Mouse (Mus musculus) embryo, embryonic 11.5 days (tissue): ENCODE measurements at regions not wholly inside any gene's neighbourhood (a gene's known extent, or its start where the extent isn't known, plus 50 kb on each side); places are given as distances from the start of the nearest gene placed in this dataset.

Experiments used
- DNase-seq: peaks from one replicate; pipeline ENCODE4 v3.0.0-alpha.2; 2012; ENCODE audit warnings: low read depth, low spot score

DNA sequence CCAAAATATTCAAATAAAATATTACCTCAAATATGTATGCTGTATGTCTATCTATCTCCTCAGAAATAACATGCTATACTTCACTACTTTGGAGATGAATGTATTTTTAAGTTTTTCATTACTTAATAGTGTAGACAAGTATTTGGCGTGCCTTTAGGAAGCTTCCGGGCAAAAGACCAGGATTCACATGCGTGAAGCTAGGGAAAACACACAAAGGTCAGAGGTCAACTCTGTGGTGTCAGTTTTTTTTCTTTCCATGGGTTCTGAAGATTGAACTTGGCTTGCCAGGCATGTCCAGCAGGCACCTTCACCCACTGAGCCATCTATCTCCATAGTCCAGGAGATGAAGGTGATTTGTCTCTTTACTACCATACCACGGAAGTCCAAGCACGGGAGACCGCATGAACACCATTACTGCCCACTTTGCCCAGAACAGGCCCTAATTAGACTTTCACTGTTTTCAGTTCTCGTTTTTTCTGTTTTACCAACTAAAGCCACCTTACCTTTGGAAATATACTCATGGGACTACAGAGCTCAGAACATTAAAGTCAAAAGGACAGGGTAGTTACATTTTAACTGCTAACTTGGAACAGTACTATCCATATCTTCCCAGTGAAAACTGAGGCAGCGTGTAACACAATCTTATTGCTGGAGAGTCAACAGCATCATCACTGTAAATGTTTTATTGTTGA is 76.9 kb upstream of the Ak4 start:
- no peak for DNase-seq

DNA sequence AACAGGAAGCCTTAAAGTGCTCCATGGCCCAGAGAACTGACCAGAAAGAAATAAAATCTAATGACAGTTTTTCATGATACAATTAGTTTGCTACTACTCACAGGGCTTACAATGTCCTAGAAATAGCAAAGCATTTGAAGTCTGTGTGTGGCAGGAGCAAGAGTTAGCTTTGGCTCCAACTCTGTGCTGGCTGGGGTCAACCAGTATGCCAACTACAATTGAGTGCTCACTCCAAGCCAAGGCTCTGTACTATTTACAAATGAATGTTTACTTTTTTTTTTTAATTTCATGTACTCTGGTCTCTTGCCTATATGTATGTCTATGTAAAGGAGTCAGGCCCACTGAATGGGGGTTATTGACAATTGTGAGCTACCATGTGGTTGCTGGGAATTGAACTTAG is 75.7 kb upstream of the Jak1 start:
- no peak for DNase-seq

- DNase-seq, result no peak
These were observed 73.1 kb upstream of the Jak1 start for GRCm38 (mm10) chr4:101338211-101338610.

- no peak for DNase-seq
These were observed 71.7 kb upstream of the Jak1 start for GRCm38 (mm10) chr4:101336811-101337210.

DNA sequence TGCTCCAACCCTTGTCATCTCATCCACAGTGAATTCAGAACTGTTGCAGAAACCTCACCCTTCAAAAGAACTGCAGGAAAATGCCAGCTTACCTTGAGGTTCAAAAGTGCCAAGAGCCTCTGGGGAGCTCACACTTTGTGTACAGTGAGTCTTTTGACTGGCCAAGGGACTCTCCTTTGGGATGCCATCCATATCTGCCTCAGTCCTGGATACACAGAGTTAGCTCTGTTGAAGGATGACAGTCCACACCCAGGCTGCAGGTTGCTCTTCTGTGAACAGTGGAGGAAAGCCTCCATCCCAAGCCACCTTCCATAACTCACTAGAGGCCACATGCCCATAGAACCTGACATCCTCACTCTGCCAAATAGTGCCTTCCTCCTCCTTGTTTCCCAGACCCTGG is 71.3 kb upstream of the Jak1 start:
- DNase-seq, result no peak

DNA sequence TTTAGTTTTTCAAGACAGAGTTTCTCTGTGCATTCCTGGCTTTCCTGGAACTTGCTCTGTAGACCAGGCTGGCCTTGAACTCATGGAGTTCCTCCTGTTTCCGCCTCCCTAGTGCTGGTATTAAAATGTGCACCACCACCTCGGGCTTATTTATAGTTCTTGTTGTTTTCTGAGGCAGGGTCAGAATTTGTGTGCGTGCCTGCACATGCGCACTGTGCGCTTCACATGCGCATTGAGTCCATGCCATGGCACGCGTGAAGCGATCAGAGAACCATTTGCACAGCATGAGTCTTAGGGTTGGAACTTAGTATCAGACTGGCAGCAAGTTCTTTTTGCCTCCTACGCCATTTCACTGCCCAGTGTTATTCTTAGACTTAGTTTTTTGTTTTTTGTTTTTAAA is 68.8 kb upstream of the Jak1 start:
- no peak for DNase-seq

DNA sequence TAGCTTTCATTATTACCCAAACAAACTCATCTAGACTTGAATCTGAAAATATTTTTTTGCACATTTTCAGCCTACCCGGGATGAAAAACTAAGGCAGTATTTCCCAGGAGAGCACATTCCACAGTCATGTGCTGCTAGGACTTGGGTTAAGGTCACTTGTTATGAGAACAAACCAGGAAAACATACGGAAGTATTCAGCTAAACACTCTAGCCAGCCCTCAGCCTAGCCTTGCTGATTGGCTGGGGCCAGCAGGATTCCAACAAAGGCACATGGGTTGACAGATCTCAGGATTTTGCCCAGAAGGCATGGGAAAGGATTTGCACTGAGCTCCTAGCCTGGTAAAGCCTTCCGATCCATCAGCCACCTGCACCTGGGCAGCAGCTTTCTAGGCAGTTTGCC is 68.0 kb upstream of the Jak1 start:
- DNase-seq, result no peak

DNA sequence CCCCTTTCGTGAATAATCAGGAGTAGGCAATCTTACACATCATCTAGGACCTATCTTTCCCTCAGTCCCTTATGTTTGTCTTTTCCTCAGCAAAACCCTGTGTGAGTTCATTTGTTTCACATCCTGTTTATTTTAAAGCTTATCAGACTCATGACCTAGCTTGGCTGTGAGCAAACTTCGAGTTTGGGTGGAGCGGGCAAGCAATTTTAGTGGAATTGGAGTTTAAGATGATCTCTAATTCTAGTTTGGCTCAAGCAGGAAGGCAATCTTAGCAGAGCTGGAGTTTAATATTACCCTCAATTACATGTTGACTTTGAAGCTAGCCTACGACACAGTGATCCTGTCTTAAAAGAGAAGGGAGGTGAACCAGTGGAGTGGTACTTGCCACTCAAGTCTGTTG is 66.1 kb upstream of the Jak1 start:
- DNase-seq, result no peak

GRCm38 (mm10) chr4:101329060-101329459 is 64.0 kb upstream of the Jak1 start:
- DNase-seq, result no peak

DNA sequence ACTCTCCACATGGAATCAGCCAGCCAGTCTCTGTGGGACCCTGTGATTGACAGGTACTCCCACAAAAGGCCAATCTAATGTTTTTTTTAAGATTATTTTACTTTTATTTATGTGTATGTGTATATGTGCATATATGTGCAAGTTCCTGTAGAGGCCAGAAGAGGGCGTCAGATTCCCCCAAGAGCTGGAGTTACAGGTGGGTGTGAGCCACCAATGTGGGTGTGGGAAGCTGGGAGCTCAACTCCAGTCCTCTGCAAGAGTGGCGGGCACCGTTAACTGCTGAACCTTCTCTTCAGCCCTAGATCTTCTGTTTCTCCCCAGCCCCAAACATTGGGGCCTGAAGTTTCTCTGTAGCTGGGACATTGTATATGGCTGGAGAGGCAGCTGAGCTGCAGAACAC is 61.0 kb upstream of the Jak1 start:
- DNase-seq, result no peak

- no peak for DNase-seq
These were observed 56.6 kb upstream of the Jak1 start for GRCm38 (mm10) chr4:101321731-101322130.

GRCm38 (mm10) chr4:101320587-101320986 is 55.5 kb upstream of the Jak1 start:
- DNase-seq, result no peak

- DNase-seq, result no peak
These were observed 54.7 kb upstream of the Jak1 start for GRCm38 (mm10) chr4:101319681-101320220.

DNA sequence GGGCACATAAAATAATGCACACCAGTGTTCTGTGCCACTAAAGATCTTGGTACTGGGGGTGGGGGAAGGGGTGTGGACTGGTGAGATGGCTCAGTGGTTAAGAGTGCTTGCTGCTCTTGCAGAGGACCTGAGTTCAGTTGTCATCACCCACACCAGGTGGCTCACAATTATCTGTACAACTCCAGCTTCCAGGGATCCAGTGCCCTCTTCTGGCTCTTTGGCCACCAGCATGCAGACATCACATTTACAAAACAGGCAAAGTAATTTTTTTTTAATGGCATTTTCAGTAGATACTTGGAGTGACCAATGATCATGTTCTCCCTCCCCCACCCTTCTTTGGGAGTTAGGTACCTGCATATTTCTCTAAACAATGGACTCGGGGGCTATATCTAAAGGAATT is 53.8 kb upstream of the Jak1 start:
- no peak for DNase-seq

DNA sequence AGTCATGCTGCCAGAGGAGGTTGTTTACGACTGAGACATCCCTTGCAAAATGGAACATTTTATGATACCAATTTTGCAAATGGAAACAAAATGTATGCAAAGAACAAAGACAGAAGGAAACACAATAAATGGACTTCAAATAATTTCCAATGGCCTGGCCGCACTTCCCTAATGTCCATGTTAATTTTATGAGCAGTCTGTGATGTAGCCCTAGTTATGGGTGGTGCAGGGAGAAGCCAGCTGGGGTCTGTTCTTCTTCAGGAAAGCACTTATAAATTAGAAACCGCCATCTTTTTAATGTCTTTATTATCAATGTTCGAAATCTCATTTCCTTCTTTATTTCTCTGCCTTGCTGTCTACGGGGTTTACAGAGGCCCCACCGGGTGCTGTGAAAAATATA is 51.0 kb upstream of the Jak1 start:
- DNase-seq, result no peak
